Mouse (Mus musculus) ES-E14 (cell line): ENCODE measurements around the gene Nfe2l1. TPM values are rescaled to one million over a fixed set of nuclear protein-coding genes. Genes with fewer than 3 reads are reported as not detected.
A peak's percentile ranks its signal among the peaks of the same experiment; 100 is the strongest.

Experiments
- DNase-seq: peaks from one replicate; pipeline ENCODE4 v3.0.0-alpha.2; 2013; ENCODE audit warnings: low read depth, low spot score
- H3K27ac ChIP-seq: 2 replicates; pipeline ENCODE4 v1.5.1; 2012; ENCODE audit warnings: low read depth, mild to moderate bottlenecking, low read length, moderate library complexity, mixed read lengths; ENCODE audit not compliant: poor library complexity, insufficient read depth, severe bottlenecking
- H3K36me3 ChIP-seq: 2 replicates; pipeline ENCODE4 v1.6.1; 2012; ENCODE audit warnings: mild to moderate bottlenecking, low read length, moderate library complexity, mixed read lengths; ENCODE audit not compliant: control insufficient read depth, poor library complexity, insufficient read depth, severe bottlenecking
- H3K4me1 ChIP-seq, 2 experiments: fragments of 150-350 bp in 1 of 2; sonication (generic) in 1 of 2; 2 replicates each; pipeline ENCODE4 v1.6.1; 2012; ENCODE audit warnings: low read length in 2 of 2, mild to moderate bottlenecking in 1 of 2, mixed read lengths in 1 of 2; ENCODE audit not compliant: control insufficient read depth in 2 of 2, insufficient read depth in 2 of 2, poor library complexity in 1 of 2
- H3K4me3 ChIP-seq, 2 experiments: fragments of 150-350 bp in 1 of 2; sonication (generic) in 1 of 2; 2 replicates each; pipeline ENCODE4 v1.5.1; 2012; ENCODE audit warnings: low read length in 2 of 2, low read depth in 1 of 2, mild to moderate bottlenecking in 1 of 2, mixed read lengths in 1 of 2; ENCODE audit not compliant: insufficient read depth in 1 of 2, poor library complexity in 1 of 2, severe bottlenecking in 1 of 2
- H3K9ac ChIP-seq: 2 replicates; pipeline ENCODE4 v1.6.1; 2012; ENCODE audit warnings: low read depth, mild to moderate bottlenecking, low read length, mixed read lengths; ENCODE audit not compliant: poor library complexity, insufficient read depth, severe bottlenecking
- H3K9me3 ChIP-seq: fragments of 150-350 bp; sonication (generic); 2 replicates; pipeline ENCODE4 v1.6.1; 2012; ENCODE audit warnings: low read depth, mild to moderate bottlenecking, low read length; ENCODE audit not compliant: control insufficient read depth, insufficient read depth
- CHD2 ChIP-seq: IDR thresholded peaks from 2 replicates; pipeline ENCODE4 v1.6.1; 2014; ENCODE audit warnings: mild to moderate bottlenecking, low read depth, low read length, inconsistent platforms
- HCFC1 ChIP-seq: IDR thresholded peaks from 2 replicates; pipeline ENCODE4 v1.6.1; 2012; ENCODE audit warnings: low read length, inconsistent platforms, borderline replicate concordance; ENCODE audit not compliant: insufficient read depth
- MAFK ChIP-seq: IDR thresholded peaks from 2 replicates; pipeline ENCODE4 v1.6.1; 2014; ENCODE audit warnings: mild to moderate bottlenecking, low read depth, low read length, inconsistent platforms; ENCODE audit not compliant: insufficient read depth
- ZC3H11A ChIP-seq: IDR thresholded peaks from 2 replicates; pipeline ENCODE4 v1.6.1; 2012; ENCODE audit warnings: low read depth, mild to moderate bottlenecking, inconsistent platforms, low read length, borderline replicate concordance
- ZNF384 ChIP-seq: IDR thresholded peaks from 2 replicates; pipeline ENCODE4 v1.6.1; 2012; ENCODE audit warnings: low read depth, low read length, inconsistent platforms
- in situ Hi-C, 2 experiments: fragments of 600-800 bp; cut with MboI; formaldehyde crosslinking; loops; one replicate each; pipeline ENCODE4 v1.15.1; 2025; ENCODE audit warnings: low sequenced_read_pairs in 2 of 2, inconsistent platforms in 1 of 2; ENCODE audit not compliant: unreplicated experiment in 2 of 2
- total RNA-seq: library from RNA; depleted of rRNA; stranded (reverse); fragments of 300-350 nt; gene quantifications from 2 replicates; pipeline ENCODE4 v1.2.3, GENCODE M21; 2012

The Nfe2l1 gene
- total RNA-seq, 1 experiment, result 166 TPM

GRCm38 (mm10) chr11:96831516-96831915, 1.7 kb upstream of the Nfe2l1 start:
- H3K27ac ChIP-seq, result peak overlapping the region; percentile 18; the same call in 1 of the 2 replicates
- H3K9me3 ChIP-seq, result no peaks in the 10 kb centered on the region
- no peak overlapping the region for H3K9ac ChIP-seq
- H3K4me3 ChIP-seq, result no peak overlapping the region
- peaks cover 5 to 8% of the 10 kb centered on the region in 2 experiments; a peak in 3 of 4 replicates for H3K4me1 ChIP-seq
- TF ChIP-seq MAFK (no peak), CHD2 (no peak), HCFC1 (no peak), ZNF384 (no peak), ZC3H11A (no peak)
- in situ Hi-C loops, result no loop called here
- H3K36me3 ChIP-seq, result peaks cover 10% of the 10 kb centered on the region
- no peak for DNase-seq

- H3K4me3 ChIP-seq, result peak overlapping the region; percentile 86 to 94
- no peaks in the 10 kb centered on the region for H3K9me3 ChIP-seq
- H3K27ac ChIP-seq, result peak overlapping the region; percentile 97; the same call in 1 of the 2 replicates
- H3K9ac ChIP-seq, result peak overlapping the region; percentile 96
- peaks cover 6 to 12% of the 10 kb centered on the region in 2 experiments; a peak in 3 of 4 replicates for H3K4me1 ChIP-seq
- peaks cover 14% of the 10 kb centered on the region for H3K36me3 ChIP-seq
- TF ChIP-seq ZC3H11A (no peak), CHD2 (no peak), HCFC1 (no peak), ZNF384 (no peak), MAFK (no peak)
- in situ Hi-C loops, result no loop called here
- no peak for DNase-seq
Measured at GRCm38 (mm10) chr11:96830539-96831216, 910 bp upstream of the Nfe2l1 start.

DNA sequence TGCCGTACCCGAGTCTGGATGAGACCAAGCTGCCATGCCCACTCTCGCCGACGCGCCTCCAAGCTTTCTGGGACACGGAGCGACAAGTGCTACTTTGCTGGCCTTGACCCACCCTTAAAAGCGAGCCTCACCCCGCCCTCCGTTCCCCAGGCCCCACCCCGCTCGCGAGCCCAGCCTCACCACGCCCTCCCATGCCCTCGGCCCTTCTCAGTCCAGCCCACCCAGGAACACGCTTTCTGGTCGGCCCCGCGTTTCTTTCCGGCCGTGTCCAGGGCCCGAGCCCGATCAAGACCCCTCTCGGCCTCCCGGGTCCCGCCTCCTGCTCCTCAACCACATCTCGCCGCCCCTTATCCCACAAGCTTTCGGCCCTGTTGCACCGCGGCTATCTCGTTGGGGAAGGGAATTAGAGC, 360 bp downstream of the Nfe2l1 start:
- Histone ChIP-seq H3K4me3 (peak overlapping the region; percentile 93 to 94), H3K27ac (peak overlapping the region; percentile 94), H3K36me3 (peaks cover 18% of the 10 kb centered on the region), H3K4me1 (peaks cover 9 to 18% of the 10 kb centered on the region in 2 experiments; a peak in 3 of 4 replicates), H3K9ac (peak overlapping the region; percentile 98), H3K9me3 (no peaks in the 10 kb centered on the region)
- peak; percentile 80 for DNase-seq
- in situ Hi-C loops, result no loop called here
- TF ChIP-seq ZC3H11A (no peak), HCFC1 (0 out of 2 replicates have a peak, but pooled peaks have one; percentile 37), MAFK (no peak)

GRCm38 (mm10) chr11:96828881-96829280, 887 bp downstream of the Nfe2l1 start:
- peak overlapping the region; percentile 94; the same call in 1 of the 2 replicates for H3K27ac ChIP-seq
- in situ Hi-C loops, result no loop called here

More at GRCm38 (mm10) chr11:96828881-96829280, 887 bp downstream of the Nfe2l1 start:
- peaks cover 18% of the 10 kb centered on the region for H3K36me3 ChIP-seq
- H3K4me1 ChIP-seq, result peaks cover 9 to 18% of the 10 kb centered on the region in 2 experiments; a peak in 3 of 4 replicates
- no peak for DNase-seq
- TF ChIP-seq MAFK, result no peak
- no peak for TF ChIP-seq ZC3H11A
- TF ChIP-seq HCFC1, result no peak
- no peak for TF ChIP-seq ZNF384
- TF ChIP-seq CHD2, result no peak
- no peaks in the 10 kb centered on the region for H3K9me3 ChIP-seq
- peak overlapping the region; percentile 98 for H3K9ac ChIP-seq
- peak overlapping the region; percentile 93 to 94 for H3K4me3 ChIP-seq
